Mouse (Mus musculus) kidney, postnatal 36 days (tissue): ENCODE results near the gene Dazap1.
A peak's percentile ranks its signal among the peaks of the same experiment; 100 is the strongest.

Experiments used
- DNase-seq, 2 experiments: peaks; one replicate each; pipeline ENCODE4 v3.0.0; 2021 to 2022; ENCODE audit warnings: mixed read lengths in 2 of 2

The Dazap1 gene

GRCm38 (mm10) chr10:80299301-80299700 lies 38.0 kb downstream of the Dazap1 start:
- no peak for DNase-seq

GRCm38 (mm10) chr10:80299824-80300223 lies 38.5 kb downstream of the Dazap1 start:
- no peak for DNase-seq

- DNase-seq = no peak
Measured at GRCm38 (mm10) chr10:80300672-80301181, 39.4 kb downstream of the Dazap1 start.

GRCm38 (mm10) chr10:80301256-80302081 lies 40.2 kb downstream of the Dazap1 start:
- no peak for DNase-seq

GRCm38 (mm10) chr10:80302082-80302355 lies 40.7 kb downstream of the Dazap1 start:
- no peak for DNase-seq

GRCm38 (mm10) chr10:80302471-80302881 lies 41.2 kb downstream of the Dazap1 start:
- DNase-seq = peak; percentile 68 to 81

GRCm38 (mm10) chr10:80304458-80304857 lies 43.2 kb downstream of the Dazap1 start:
- DNase-seq = no peak

- peak in 1 of 2 experiments; percentile 71 for DNase-seq
Measured at GRCm38 (mm10) chr10:80304862-80305261, 43.6 kb downstream of the Dazap1 start.

GRCm38 (mm10) chr10:80311560-80311959 lies 50.3 kb downstream of the Dazap1 start:
- no peak for DNase-seq

GRCm38 (mm10) chr10:80312586-80313504 lies 51.6 kb downstream of the Dazap1 start:
- DNase-seq = peak in 1 of 2 experiments; percentile 49

- DNase-seq = no peak
Measured at GRCm38 (mm10) chr10:80313627-80314201, 52.4 kb downstream of the Dazap1 start.

GRCm38 (mm10) chr10:80314494-80315001 lies 53.3 kb downstream of the Dazap1 start:
- no peak for DNase-seq

- DNase-seq = no peak
Measured at GRCm38 (mm10) chr10:80315315-80315714, 54.0 kb downstream of the Dazap1 start.

GRCm38 (mm10) chr10:80316359-80316781 lies 55.1 kb downstream of the Dazap1 start:
- DNase-seq = no peak

GRCm38 (mm10) chr10:80317011-80317410 lies 55.7 kb downstream of the Dazap1 start:
- no peak for DNase-seq

- DNase-seq = peak; percentile 96 to 97
Measured at GRCm38 (mm10) chr10:80320340-80320760, 59.1 kb downstream of the Dazap1 start, which contains the start of gene 2310011J03Rik. Gene 2310011J03Rik, minus strand, starts transcription at chr10:80320537.

GRCm38 (mm10) chr10:80321014-80321669 lies 59.9 kb downstream of the Dazap1 start:
- DNase-seq = no peak

- no peak for DNase-seq
Measured at GRCm38 (mm10) chr10:80321670-80322581, 60.6 kb downstream of the Dazap1 start.

GRCm38 (mm10) chr10:80322811-80323211 lies 61.5 kb downstream of the Dazap1 start:
- DNase-seq = peak in 1 of 2 experiments; percentile 54

- DNase-seq = peak; percentile 84 to 91
Measured at GRCm38 (mm10) chr10:80323261-80324119, 62.2 kb downstream of the Dazap1 start.
